Mouse (Mus musculus): ENCODE results near the gene Fam107b. TPM values are rescaled to one million over a fixed set of nuclear protein-coding genes. Genes with fewer than 3 reads are reported as not detected.
A peak's percentile ranks its signal among the peaks of the same experiment; 100 is the strongest.

Gene Fam107b
- polyA plus RNA-seq, 2 experiments: 9.8 to 20.8 TPM

- 59% methylated on average over 6 of the region's 6 CpGs for WGBS (ENCODE audit: insufficient replicate concordance)
- no peak overlapping the region for H3K4me3 ChIP-seq (ENCODE audit: insufficient read depth in 1 of 2, low read depth in 2 of 2, low read length in 2 of 2)
- H3K27me3 ChIP-seq (ENCODE audit: control insufficient read depth, insufficient read depth, low read length): no peaks in the 10 kb centered on the region
- no peak overlapping the region for H3K9ac ChIP-seq (replicated peaks)
- DNase-seq (ENCODE audit: low read depth in 3 of 3, low spot score in 3 of 3) (no peak), ATAC-seq (ENCODE audit: insufficient read depth) (no peak)
- H3K9me3 ChIP-seq (ENCODE audit: control insufficient read depth, low read length): no peaks in the 10 kb centered on the region
- H3K27ac ChIP-seq: no peak overlapping the region
- no peaks in the 10 kb centered on the region for H3K36me3 ChIP-seq (replicated peaks; ENCODE audit: control insufficient read depth, insufficient read depth, low read depth)
- TF ChIP-seq CTCF (IDR thresholded peaks at IDR 0.05; ENCODE audit: low read depth) (no peak), EP300 (IDR thresholded peaks at IDR 0.05; ENCODE audit: low read depth) (no peak)
- H3K4me2 ChIP-seq (ENCODE audit: low read depth): no peak overlapping the region
- H3K4me1 ChIP-seq (replicated peaks; ENCODE audit: control insufficient read depth in 2 of 2, insufficient read depth in 2 of 2, low read length in 1 of 2): peaks cover 0 to 4% of the 10 kb centered on the region in 2 experiments; a peak in 1 of 4 replicates
Observed at GRCm38 (mm10) chr2:3760234-3760836, 190.0 kb downstream of the Fam107b start.

GRCm38 (mm10) chr2:3764136-3764535 lies 193.8 kb downstream of the Fam107b start:
- 42% methylated on average over 6 of the region's 6 CpGs for WGBS (ENCODE audit: insufficient replicate concordance)
- TF ChIP-seq EP300 (IDR thresholded peaks at IDR 0.05; ENCODE audit: low read depth): no peak
- no peak for TF ChIP-seq CTCF (IDR thresholded peaks at IDR 0.05; ENCODE audit: low read depth)
- Histone ChIP-seq H3K9me3 (ENCODE audit: control insufficient read depth, low read length) (no peaks in the 10 kb centered on the region), H3K36me3 (replicated peaks; ENCODE audit: control insufficient read depth, insufficient read depth, low read depth) (no peaks in the 10 kb centered on the region), H3K27me3 (ENCODE audit: control insufficient read depth, insufficient read depth, low read length) (no peaks in the 10 kb centered on the region), H3K4me3 (ENCODE audit: insufficient read depth in 1 of 2, low read depth in 2 of 2, low read length in 2 of 2) (no peak overlapping the region), H3K9ac (replicated peaks) (no peak overlapping the region), H3K27ac (no peak overlapping the region), H3K4me2 (ENCODE audit: low read depth) (no peak overlapping the region), H3K4me1 (replicated peaks; ENCODE audit: control insufficient read depth in 2 of 2, insufficient read depth in 2 of 2, low read length in 1 of 2) (peaks cover 0 to 4% of the 10 kb centered on the region in 2 experiments; a peak in 1 of 4 replicates)
- DNase-seq (ENCODE audit: low read depth in 3 of 3, low spot score in 3 of 3) (no peak), ATAC-seq (ENCODE audit: insufficient read depth) (no peak)

- no peak overlapping the region for H3K27ac ChIP-seq
- H3K4me1 ChIP-seq (replicated peaks; ENCODE audit: control insufficient read depth in 2 of 2, insufficient read depth in 2 of 2, low read length in 1 of 2): peaks cover 0 to 4% of the 10 kb centered on the region in 2 experiments; a peak in 1 of 4 replicates
- H3K4me3 ChIP-seq (ENCODE audit: insufficient read depth in 1 of 2, low read depth in 2 of 2, low read length in 2 of 2): no peak overlapping the region
- no peak for ATAC-seq (ENCODE audit: insufficient read depth)
- H3K9ac ChIP-seq (replicated peaks): no peak overlapping the region
- no peaks in the 10 kb centered on the region for H3K9me3 ChIP-seq (ENCODE audit: control insufficient read depth, low read length)
- no peaks in the 10 kb centered on the region for H3K27me3 ChIP-seq (ENCODE audit: control insufficient read depth, insufficient read depth, low read length)
- no peaks in the 10 kb centered on the region for H3K36me3 ChIP-seq (replicated peaks; ENCODE audit: control insufficient read depth, insufficient read depth, low read depth)
- no peak overlapping the region for H3K4me2 ChIP-seq (ENCODE audit: low read depth)
- 59% methylated on average over 11 of the region's 11 CpGs for WGBS (ENCODE audit: insufficient replicate concordance)
- no peak for DNase-seq (ENCODE audit: low read depth in 3 of 3, low spot score in 3 of 3)
- TF ChIP-seq CTCF (IDR thresholded peaks at IDR 0.05; ENCODE audit: low read depth): no peak
- TF ChIP-seq EP300 (IDR thresholded peaks at IDR 0.05; ENCODE audit: low read depth): no peak
Observed at GRCm38 (mm10) chr2:3765957-3766783, 195.9 kb downstream of the Fam107b start.

GRCm38 (mm10) chr2:3769260-3769659 lies 199.0 kb downstream of the Fam107b start:
- no peaks in the 10 kb centered on the region for H3K36me3 ChIP-seq (replicated peaks; ENCODE audit: control insufficient read depth, insufficient read depth, low read depth)
- no peaks in the 10 kb centered on the region; a peak in 1 of 4 replicates for H3K4me1 ChIP-seq (replicated peaks; ENCODE audit: control insufficient read depth in 2 of 2, insufficient read depth in 2 of 2, low read length in 1 of 2)
- no peaks in the 10 kb centered on the region for H3K27me3 ChIP-seq (ENCODE audit: control insufficient read depth, insufficient read depth, low read length)
- TF ChIP-seq EP300 (IDR thresholded peaks at IDR 0.05; ENCODE audit: low read depth) (no peak), CTCF (IDR thresholded peaks at IDR 0.05; ENCODE audit: low read depth) (peak; percentile 83)
- no peaks in the 10 kb centered on the region for H3K9me3 ChIP-seq (ENCODE audit: control insufficient read depth, low read length)
- peak; percentile 25 to 55 (median 28) for DNase-seq (ENCODE audit: low read depth in 3 of 3, low spot score in 3 of 3)
- no peak overlapping the region for H3K9ac ChIP-seq (replicated peaks)
- no peak overlapping the region for H3K4me3 ChIP-seq (ENCODE audit: insufficient read depth in 1 of 2, low read depth in 2 of 2, low read length in 2 of 2)
- ATAC-seq (ENCODE audit: insufficient read depth): no peak
- H3K27ac ChIP-seq: no peak overlapping the region
- WGBS (ENCODE audit: insufficient replicate concordance): 28% methylated on average over 6 of the region's 6 CpGs
- H3K4me2 ChIP-seq (ENCODE audit: low read depth): no peak overlapping the region

DNA sequence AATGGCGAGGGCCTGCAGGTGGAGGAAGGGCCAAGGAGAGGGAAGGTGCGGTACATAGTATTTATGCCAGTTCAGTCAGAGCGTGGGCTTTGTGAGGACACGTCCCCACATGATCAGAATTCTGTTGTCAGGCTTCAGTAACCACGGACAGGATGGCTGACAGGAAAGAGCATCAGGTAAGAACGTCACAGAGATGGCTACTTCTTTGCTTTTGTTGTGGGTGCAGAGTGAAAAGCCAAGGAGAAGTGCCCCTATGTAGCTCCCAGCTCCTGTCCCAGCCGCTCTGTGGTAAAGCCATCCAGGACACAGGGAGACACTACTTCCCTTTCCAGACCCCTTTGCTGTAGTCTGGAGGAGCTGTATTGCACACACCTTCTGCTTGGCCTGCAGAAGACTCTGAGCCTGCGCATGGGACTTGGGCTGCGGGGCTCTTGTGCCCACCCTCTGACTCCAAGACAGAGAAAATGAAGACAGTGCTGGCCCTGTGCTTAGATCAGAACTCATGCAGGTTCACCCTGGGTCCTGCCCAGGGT lies 199.6 kb downstream of the Fam107b start:
- Histone ChIP-seq H3K4me2 (ENCODE audit: low read depth) (no peak overlapping the region), H3K4me1 (replicated peaks; ENCODE audit: control insufficient read depth in 2 of 2, insufficient read depth in 2 of 2, low read length in 1 of 2) (peaks cover 0 to under 1% of the 10 kb centered on the region in 2 experiments; a peak in 2 of 4 replicates), H3K36me3 (replicated peaks; ENCODE audit: control insufficient read depth, insufficient read depth, low read depth) (no peaks in the 10 kb centered on the region), H3K27me3 (ENCODE audit: control insufficient read depth, insufficient read depth, low read length) (no peaks in the 10 kb centered on the region), H3K27ac (no peak overlapping the region), H3K4me3 (ENCODE audit: insufficient read depth in 1 of 2, low read depth in 2 of 2, low read length in 2 of 2) (no peak overlapping the region), H3K9ac (replicated peaks) (no peak overlapping the region), H3K9me3 (ENCODE audit: control insufficient read depth, low read length) (no peaks in the 10 kb centered on the region)
- no peak for DNase-seq (ENCODE audit: low read depth in 3 of 3, low spot score in 3 of 3)
- TF ChIP-seq CTCF (IDR thresholded peaks at IDR 0.05; ENCODE audit: low read depth) (no peak), EP300 (IDR thresholded peaks at IDR 0.05; ENCODE audit: low read depth) (no peak)
- WGBS (ENCODE audit: insufficient replicate concordance): 59% methylated on average over 9 of the region's 9 CpGs
- peak; percentile 23; the same call in 1 of the 2 replicates for ATAC-seq (ENCODE audit: insufficient read depth)

Data from liver, embryonic 14.5 days (tissue).